Comparison of ENCODE assay signal across 8 mouse cellular contexts in the genomic region with DNA sequence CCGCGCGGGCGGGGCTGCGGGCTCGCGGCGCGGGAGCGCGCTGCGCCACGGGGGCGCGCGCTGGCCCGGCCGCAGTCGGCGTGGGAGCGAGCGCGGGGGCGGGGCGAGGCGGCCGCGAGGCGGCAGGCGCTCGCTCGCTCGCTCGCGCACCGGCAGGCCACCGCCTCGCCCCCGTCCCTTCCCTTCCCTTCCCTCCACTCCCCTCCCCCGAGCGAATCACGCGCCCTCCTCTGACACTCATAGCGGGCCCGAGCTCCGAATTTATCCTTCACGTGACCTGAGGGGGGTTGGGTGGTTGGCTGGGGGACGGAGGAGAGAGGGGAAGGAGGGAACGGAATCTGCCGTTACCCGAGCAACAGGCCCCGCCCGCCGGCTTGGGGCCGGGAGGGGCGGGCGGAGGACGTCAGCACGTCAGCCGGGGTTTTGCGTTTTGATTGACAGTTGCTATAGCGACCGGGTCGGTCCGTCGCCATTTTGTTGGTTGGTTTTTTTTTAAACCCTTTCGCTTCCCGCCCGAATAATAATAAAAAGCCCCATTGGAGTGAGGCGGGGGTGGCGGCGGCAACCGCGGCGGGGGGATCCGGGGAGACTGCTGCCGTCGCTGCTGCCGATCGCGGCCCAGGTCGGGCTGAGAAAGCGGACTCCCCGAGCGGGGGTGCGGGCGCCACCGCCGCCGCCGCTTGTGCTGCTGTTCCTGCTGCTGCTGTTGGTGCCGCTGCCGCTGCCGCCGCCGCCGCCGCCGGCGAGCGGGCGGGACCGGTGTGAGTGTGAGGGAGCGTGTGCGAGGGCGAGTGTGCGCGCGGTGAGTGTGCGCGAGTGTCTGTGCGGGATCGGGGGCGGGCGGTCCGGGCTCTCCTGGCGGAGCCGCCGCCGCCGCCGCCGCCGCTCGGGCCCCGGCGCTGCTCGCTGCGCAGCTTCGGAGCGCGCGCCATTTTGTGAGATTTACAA. TPM values are rescaled to one million over a fixed set of nuclear protein-coding genes. Genes with fewer than 3 reads are reported as not detected.
DNase-seq lines count a peak whose midpoint lies in the region; ATAC-seq lines count a peak whose summit lies in the region.

Gene Dyrk1a, plus strand, starts transcription at position 782 of the 948 bp plus-strand sequence.

- H3K27ac ChIP-seq in brown adipose tissue, adult 24 weeks (replicated peaks; ENCODE audit: low read depth, low read length) = peak within 1 kb of the TSS; percentile 94
- peak within 1 kb of the TSS; percentile 100 for H3K27ac ChIP-seq in heart, embryonic 13.5 days (replicated peaks)
- H3K27ac ChIP-seq in liver, embryonic 12.5 days = peak within 1 kb of the TSS; percentile 100
- peak within 1 kb of the TSS; percentile 100 for H3K27ac ChIP-seq in stomach, embryonic 15.5 days

- H3K9me3 ChIP-seq in heart, embryonic 13.5 days = no peaks in the 10 kb centered on the region
- no peaks in the 10 kb centered on the region for H3K9me3 ChIP-seq in liver, embryonic 12.5 days (replicated peaks)
- no peaks in the 10 kb centered on the region for H3K9me3 ChIP-seq in stomach, embryonic 15.5 days

- H3K4me3 ChIP-seq in brown adipose tissue, adult 24 weeks (ENCODE audit: insufficient read depth, low read depth, low read length) = peak within 1 kb of the TSS; percentile 82
- H3K4me3 ChIP-seq in heart, embryonic 13.5 days = peak within 1 kb of the TSS; percentile 99
- H3K4me3 ChIP-seq in liver, embryonic 12.5 days = peak within 1 kb of the TSS; percentile 96
- H3K4me3 ChIP-seq in stomach, embryonic 15.5 days (replicated peaks) = peak within 1 kb of the TSS; percentile 96

- peak within 1 kb of the TSS; percentile 85 for H3K4me2 ChIP-seq in heart, embryonic 13.5 days
- H3K4me2 ChIP-seq in liver, embryonic 12.5 days = peak within 1 kb of the TSS; percentile 80
- H3K4me2 ChIP-seq in stomach, embryonic 15.5 days = peak within 1 kb of the TSS; percentile 69

- peaks cover 9% of the 10 kb centered on the region for H3K4me1 ChIP-seq in brown adipose tissue, adult 24 weeks (ENCODE audit: control insufficient read depth, insufficient read depth, insufficient read length, low read length)
- H3K4me1 ChIP-seq in heart, embryonic 13.5 days = peaks cover 52% of the 10 kb centered on the region
- H3K4me1 ChIP-seq in liver, embryonic 12.5 days = peaks cover 43% of the 10 kb centered on the region
- peaks cover 18% of the 10 kb centered on the region for H3K4me1 ChIP-seq in stomach, embryonic 15.5 days

- H3K27me3 ChIP-seq in heart, embryonic 13.5 days (replicated peaks) = no peaks in the 10 kb centered on the region
- H3K27me3 ChIP-seq in liver, embryonic 12.5 days (replicated peaks) = no peaks in the 10 kb centered on the region
- H3K27me3 ChIP-seq in stomach, embryonic 15.5 days (replicated peaks) = no peaks in the 10 kb centered on the region

- H3K9ac ChIP-seq in heart, embryonic 13.5 days = peak within 1 kb of the TSS; percentile 100
- peak within 1 kb of the TSS; percentile 96 for H3K9ac ChIP-seq in liver, embryonic 12.5 days
- peak within 1 kb of the TSS; percentile 99 for H3K9ac ChIP-seq in stomach, embryonic 15.5 days

- WGBS in heart, embryonic 13.5 days = under 1% methylated on average over 96 of the region's 133 CpGs
- WGBS in liver, embryonic 12.5 days (ENCODE audit: insufficient replicate concordance) = under 1% methylated on average over 121 of the region's 133 CpGs
- under 1% methylated on average over 81 of the region's 133 CpGs for WGBS in stomach, embryonic 15.5 days

- H3K36me3 ChIP-seq in heart, embryonic 13.5 days = no peaks in the 10 kb centered on the region
- H3K36me3 ChIP-seq in liver, embryonic 12.5 days = no peaks in the 10 kb centered on the region
- H3K36me3 ChIP-seq in stomach, embryonic 15.5 days = no peaks in the 10 kb centered on the region

- peak; percentile 88 for ATAC-seq in heart, embryonic 13.5 days (ENCODE audit: extremely low read depth, insufficient number of reproducible peaks, low FRiP score, low TSS enrichment)
- peak; percentile 84 for ATAC-seq in liver, embryonic 12.5 days
- peak; percentile 90 for ATAC-seq in stomach, embryonic 15.5 days (ENCODE audit: insufficient read depth, low FRiP score, low read depth)

- DNase-seq in CD4-positive helper T cell, adult 2 months (ENCODE audit: low read depth, low spot score) = peak; percentile 100
- peak; percentile 67 for DNase-seq in fat pad, adult 2 months (ENCODE audit: extremely low read depth, low read depth, low spot score)
- DNase-seq in kidney, postnatal 10 days = peak; percentile 99
- peak; percentile 99 to 100 for DNase-seq in natural killer cell, adult 2 months (ENCODE audit: low spot score in 2 of 2)

RNA-seq across cellular contexts. Expression of gene Dyrk1a, which starts in this region (rescaled TPM):
- polyA plus RNA-seq in brown adipose tissue, adult 24 weeks (2012; ENCODE audit: insufficient read depth, insufficient read length, missing spikeins) = 16.0 and 18.9 TPM in 2 replicates
- 6.7 and 7.2 TPM in 2 replicates for polyA plus RNA-seq in heart, embryonic 13.5 days (2015; fragmentation: Nextera tagmentation; extraction: Ambion mirVana)
- 4.8 and 4.9 TPM in 2 replicates for polyA plus RNA-seq in liver, embryonic 12.5 days (2016; fragmentation: Nextera tagmentation; extraction: Ambion mirVana)
- polyA plus RNA-seq in stomach, embryonic 15.5 days (2015; fragmentation: Nextera tagmentation; extraction: Ambion mirVana) = 8.0 and 9.5 TPM in 2 replicates

Comparison
In these comparisons a context has a peak if more than half of its experiments do, and no peak if none do; other contexts are left out.
1. Peak in every context shown above with its lines: DNase-seq, ATAC-seq, H3K4me3 ChIP-seq and H3K27ac ChIP-seq.